Mouse (Mus musculus) hindbrain, embryonic 14.5 days (tissue): ENCODE data around the gene Mmp28. TPM values are rescaled to one million over a fixed set of nuclear protein-coding genes. Genes with fewer than 3 reads are reported as not detected.

Source experiments
- ATAC-seq: fragments of 200-750 bp; cut with Nextera tagmentation; 2 replicates; pipeline ENCODE4 v1.8.0; 2017; ENCODE audit warnings: moderate number of reproducible peaks, mild to moderate bottlenecking, moderate TSS enrichment, moderate library complexity; ENCODE audit not compliant: low FRiP score
- DNase-seq: peaks from one replicate; pipeline ENCODE4 v3.0.0-alpha.2; 2015; ENCODE audit warnings: low spot score
- H3K27ac ChIP-seq: fragments of 300-500 bp; sonication (generic); 2 replicates; pipeline ENCODE4 v1.5.1; 2014; ENCODE audit warnings: mild to moderate bottlenecking, moderate library complexity
- H3K27me3 ChIP-seq: fragments of 300-500 bp; sonication (generic); 2 replicates; pipeline ENCODE4 v1.6.1; 2014; ENCODE audit warnings: mild to moderate bottlenecking, low read length, mixed read lengths; ENCODE audit not compliant: control insufficient read depth, insufficient read depth
- H3K36me3 ChIP-seq: fragments of 300-500 bp; sonication (generic); replicated peaks from 2 replicates; pipeline ENCODE4 v1.6.1; 2014; ENCODE audit not compliant: control insufficient read depth, insufficient read depth
- H3K4me1 ChIP-seq: fragments of 300-500 bp; sonication (generic); replicated peaks from 2 replicates; pipeline ENCODE4 v1.6.1; 2014; ENCODE audit warnings: antibody characterized with exemption, low read length, mixed read lengths; ENCODE audit not compliant: control insufficient read depth, insufficient read depth
- H3K4me2 ChIP-seq: fragments of 300-500 bp; sonication (generic); replicated peaks from 2 replicates; pipeline ENCODE4 v1.6.1; 2014; ENCODE audit warnings: mild to moderate bottlenecking, moderate library complexity
- H3K4me3 ChIP-seq: fragments of 300-500 bp; sonication (generic); replicated peaks from 2 replicates; pipeline ENCODE4 v1.5.1; 2014; ENCODE audit warnings: mild to moderate bottlenecking, low read length
- H3K9ac ChIP-seq: fragments of 300-500 bp; sonication (generic); 2 replicates; pipeline ENCODE4 v1.6.1; 2014
- H3K9me3 ChIP-seq: fragments of 300-500 bp; sonication (generic); 2 replicates; pipeline ENCODE4 v1.6.1; 2016; ENCODE audit warnings: low read length; ENCODE audit not compliant: control insufficient read depth
- WGBS: fragments of 180-500 bp; shearing (Covaris S2); extraction: QIAGEN DNeasy Blood & Tissue Kit; methylation state at CpG from one replicate; pipeline ENCODE4 v1.1.7; 2014; 5-methylcytosine and 5-hydroxymethylcytosine counted together
- polyA plus RNA-seq: library from polyadenylated mRNA; unstranded; fragments of >200 nt; fragmentation: Nextera tagmentation; extraction: Ambion mirVana; gene quantifications from 2 replicates; pipeline ENCODE4 v1.2.1, GENCODE M21; 2014

Mmp28 gene
- polyA plus RNA-seq: 3.9 and 4.2 TPM in 2 replicates

DNA sequence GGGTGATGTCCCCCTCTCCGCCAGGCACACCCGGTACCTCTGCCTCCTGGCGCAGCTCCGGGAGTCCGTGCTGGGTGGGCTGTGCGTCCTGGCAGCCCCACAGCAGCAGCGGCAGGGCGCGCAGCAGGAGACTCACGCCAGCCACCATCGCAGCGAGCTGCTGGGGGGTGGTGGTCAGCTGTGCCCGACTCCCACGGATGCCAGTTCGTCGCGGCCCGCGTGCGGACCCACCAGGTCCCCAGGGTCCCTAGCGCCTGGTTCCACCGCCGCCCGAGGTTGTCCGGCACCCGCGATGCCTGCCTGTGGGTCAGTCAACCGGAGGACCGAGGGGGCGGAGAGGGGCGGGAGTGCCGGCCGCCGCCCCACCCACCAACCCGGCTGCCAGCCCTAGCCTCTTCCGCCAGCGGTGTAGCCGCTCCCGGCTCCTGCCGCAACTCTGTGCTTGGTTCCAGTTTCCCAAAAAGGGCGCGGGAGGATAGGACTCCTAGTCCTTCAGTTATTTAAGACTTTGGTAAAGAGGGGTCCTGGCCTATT is at the start of gene Mmp28:
Gene Mmp28, minus strand, starts transcription at position 361 of the 534 bp plus-strand sequence.
- WGBS: under 1% methylated on average over 37 of the region's 42 CpGs
- H3K9ac ChIP-seq: peak within 1 kb of the TSS; percentile 73
- H3K27me3 ChIP-seq: peaks cover 46% of the 10 kb centered on the region
- H3K4me3 ChIP-seq: peak within 1 kb of the TSS; percentile 62
- peak within 1 kb of the TSS; percentile 97 for H3K4me2 ChIP-seq
- no peaks in the 10 kb centered on the region for H3K9me3 ChIP-seq
- no peaks in the 10 kb centered on the region; the same call in none of the 2 replicates for H3K4me1 ChIP-seq
- H3K27ac ChIP-seq: no peak within 1 kb of the TSS
- ATAC-seq (peak; percentile 53; the same call in 1 of the 2 replicates), DNase-seq (no peak)
- H3K36me3 ChIP-seq: no peaks in the 10 kb centered on the region

DNA sequence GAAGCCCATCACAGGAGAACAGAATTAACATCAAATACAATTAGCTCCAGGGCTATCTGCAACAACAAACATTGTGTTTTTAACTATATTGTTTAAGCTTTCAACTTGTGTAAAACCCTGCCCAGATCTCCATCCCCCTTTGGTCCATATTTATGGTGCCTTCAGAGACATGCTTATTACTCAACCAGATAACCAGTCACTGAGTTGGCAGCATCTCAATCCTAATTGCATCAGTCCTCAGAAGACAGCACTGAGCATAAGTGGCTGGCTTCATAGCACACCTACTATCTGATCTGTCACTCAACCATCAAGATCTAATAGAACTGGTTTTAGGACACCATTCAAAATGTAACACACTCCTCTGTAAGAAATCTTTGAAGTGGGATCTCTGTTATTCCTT is 46.6 kb upstream of the Mmp28 start:
- no peak overlapping the region for H3K9ac ChIP-seq
- ATAC-seq (no peak), DNase-seq (no peak)
- no peaks in the 10 kb centered on the region for H3K4me1 ChIP-seq
- H3K36me3 ChIP-seq: peaks cover 35% of the 10 kb centered on the region
- H3K4me3 ChIP-seq: no peak overlapping the region
- no peak overlapping the region for H3K27ac ChIP-seq
- no peak overlapping the region for H3K4me2 ChIP-seq
- no peaks in the 10 kb centered on the region for H3K27me3 ChIP-seq
- no peaks in the 10 kb centered on the region for H3K9me3 ChIP-seq

- Histone ChIP-seq H3K27ac (no peak overlapping the region), H3K4me3 (no peak overlapping the region), H3K36me3 (peaks cover 82% of the 10 kb centered on the region), H3K27me3 (no peaks in the 10 kb centered on the region), H3K9me3 (no peaks in the 10 kb centered on the region), H3K4me2 (no peak overlapping the region), H3K4me1 (no peaks in the 10 kb centered on the region), H3K9ac (no peak overlapping the region)
- ATAC-seq: no peak
- WGBS: 91% methylated on average over 5 of the region's 5 CpGs
- no peak for DNase-seq
These were observed 41.4 kb upstream of the Mmp28 start for GRCm38 (mm10) chr11:83504308-83504707.

DNA sequence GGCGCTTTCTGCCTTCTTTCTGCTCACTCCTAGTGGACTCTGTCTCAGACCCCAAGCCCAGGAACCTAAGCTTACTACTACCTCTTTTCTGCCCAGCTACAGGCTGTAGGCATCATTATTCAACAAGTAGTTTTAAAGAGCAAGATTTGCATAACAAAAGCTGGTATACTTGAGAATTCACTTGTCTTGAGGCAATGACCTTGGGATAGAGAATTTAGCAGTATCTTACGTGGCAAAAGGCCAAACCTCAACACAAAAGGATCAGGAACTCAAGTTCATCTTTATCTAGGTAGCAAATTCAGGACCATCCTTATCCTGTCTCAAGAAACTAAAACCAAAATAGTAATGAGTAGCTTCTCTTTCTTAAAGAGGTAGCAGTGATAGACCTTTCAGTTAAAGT is 32.7 kb upstream of the Mmp28 start:
- 63% methylated on average over 2 of the region's 2 CpGs for WGBS
- Histone ChIP-seq H3K4me2 (no peak overlapping the region), H3K9me3 (no peaks in the 10 kb centered on the region), H3K36me3 (peaks cover 44% of the 10 kb centered on the region), H3K27me3 (no peaks in the 10 kb centered on the region), H3K9ac (no peak overlapping the region), H3K4me3 (no peak overlapping the region), H3K27ac (no peak overlapping the region), H3K4me1 (no peaks in the 10 kb centered on the region)
- ATAC-seq: no peak
- DNase-seq: no peak

GRCm38 (mm10) chr11:83491488-83491887 is 28.6 kb upstream of the Mmp28 start:
- Histone ChIP-seq H3K9ac (no peak overlapping the region), H3K27ac (no peak overlapping the region), H3K27me3 (no peaks in the 10 kb centered on the region), H3K36me3 (peaks cover 42% of the 10 kb centered on the region), H3K4me2 (no peak overlapping the region), H3K4me1 (no peaks in the 10 kb centered on the region), H3K4me3 (no peak overlapping the region), H3K9me3 (no peaks in the 10 kb centered on the region)
- ATAC-seq (no peak), DNase-seq (no peak)
- WGBS: 94% methylated on average over 4 of the region's 4 CpGs

DNA sequence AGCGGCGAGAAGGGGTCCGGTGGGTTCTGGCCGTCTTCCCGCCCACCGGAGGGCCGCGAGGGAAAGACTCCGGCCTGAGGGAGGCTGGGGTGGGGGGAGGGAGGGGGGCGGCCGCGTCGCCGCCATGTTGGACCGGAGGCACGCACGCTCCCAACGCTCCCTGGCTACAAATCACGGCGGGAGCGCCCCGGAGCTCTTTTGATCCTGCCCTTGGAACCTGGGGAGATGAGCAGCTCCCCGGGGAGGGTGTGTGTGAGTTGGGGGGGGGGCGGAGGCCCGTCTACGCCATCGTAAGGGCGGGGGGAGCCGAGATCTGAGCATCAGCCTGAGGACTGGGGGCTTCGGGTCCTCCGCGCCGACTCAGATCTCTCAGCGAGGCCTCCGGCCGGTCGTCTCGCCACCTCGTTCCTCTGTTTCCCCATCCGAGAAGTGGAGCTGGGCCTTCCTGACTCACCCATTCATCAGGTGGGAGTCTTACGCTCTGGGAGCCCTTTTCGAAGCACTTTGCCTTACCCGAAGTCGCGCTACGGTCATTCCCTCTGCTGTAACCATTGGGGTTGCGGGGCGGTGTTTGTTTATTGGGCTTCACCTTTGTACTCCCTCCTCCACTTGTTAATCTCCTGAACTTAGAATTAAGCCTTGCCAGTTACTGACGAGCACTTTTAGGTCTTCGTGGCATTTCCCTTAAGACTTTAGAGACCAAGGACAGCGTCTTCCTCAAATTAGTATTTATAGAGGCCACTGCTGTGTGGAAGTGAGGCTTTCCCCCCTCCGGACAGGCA is 10.6 kb upstream of the Mmp28 start:
- 1% methylated on average over 43 of the region's 52 CpGs for WGBS
- H3K36me3 ChIP-seq: peaks cover 19% of the 10 kb centered on the region
- H3K27me3 ChIP-seq: no peaks in the 10 kb centered on the region
- H3K9ac ChIP-seq: peak overlapping the region; percentile 83
- peak; percentile 89 for ATAC-seq
- H3K4me1 ChIP-seq: peaks cover 13% of the 10 kb centered on the region
- H3K4me2 ChIP-seq: peak overlapping the region; percentile 98
- H3K4me3 ChIP-seq: peak overlapping the region; percentile 90
- peak overlapping the region; percentile 98 for H3K27ac ChIP-seq
- DNase-seq: no peak
- no peaks in the 10 kb centered on the region for H3K9me3 ChIP-seq

DNA sequence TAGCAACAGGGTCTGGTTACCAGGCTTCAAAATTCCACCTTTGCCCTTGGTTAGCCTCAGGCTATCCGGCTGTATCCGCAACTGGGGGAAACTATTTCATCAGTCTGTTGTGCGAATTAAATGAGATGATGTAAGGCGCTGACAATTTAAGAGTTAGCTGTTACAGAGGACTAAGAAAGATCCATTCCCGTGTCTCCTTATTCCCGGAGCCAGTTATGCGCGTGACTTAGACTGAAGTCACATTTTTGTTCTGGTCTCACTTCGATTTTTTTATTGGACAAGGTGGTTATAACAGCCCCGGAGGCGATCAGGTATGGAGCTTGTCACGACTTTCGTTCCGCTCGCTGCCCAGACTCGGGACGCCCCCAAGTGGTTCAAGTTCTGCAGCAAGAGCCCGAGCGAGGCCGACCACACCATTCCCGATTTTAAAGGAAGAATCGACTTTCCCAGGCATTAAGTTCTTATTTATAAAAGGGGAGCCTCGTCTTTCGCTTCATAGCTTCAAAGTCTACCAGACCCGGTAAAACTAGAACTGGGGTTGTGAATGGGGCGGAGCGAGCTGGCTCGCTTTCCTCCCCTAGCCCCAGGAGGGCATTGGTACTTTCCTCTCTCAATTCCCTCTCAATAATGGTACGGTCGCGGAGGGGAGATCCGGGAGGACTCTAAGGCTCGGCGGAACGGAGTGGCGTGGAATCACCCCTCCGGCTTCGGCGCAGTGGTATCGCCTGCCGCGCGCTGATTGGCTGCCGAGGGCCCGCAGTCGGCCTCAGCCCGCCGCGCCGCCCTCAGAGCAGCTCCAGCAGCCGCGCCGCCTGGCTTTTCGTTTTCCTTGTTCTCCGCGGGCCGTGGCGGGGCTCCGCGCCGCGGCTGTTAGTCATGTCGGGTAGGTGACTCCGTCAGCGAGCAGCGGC is 9.7 kb upstream of the Mmp28 start, which contains the start of gene Taf15:
Gene Taf15, plus strand, starts transcription at position 763 of the 911 bp plus-strand sequence.
- DNase-seq (peak; percentile 99), ATAC-seq (peak; percentile 98)
- H3K4me1 ChIP-seq: peaks cover 13% of the 10 kb centered on the region
- peak within 1 kb of the TSS; percentile 83 for H3K9ac ChIP-seq
- H3K36me3 ChIP-seq: peaks cover 13% of the 10 kb centered on the region
- under 1% methylated on average over 66 of the region's 66 CpGs for WGBS
- no peaks in the 10 kb centered on the region for H3K9me3 ChIP-seq
- peak within 1 kb of the TSS; percentile 90 for H3K4me3 ChIP-seq
- H3K4me2 ChIP-seq: peak within 1 kb of the TSS; percentile 98
- peak within 1 kb of the TSS; percentile 98 for H3K27ac ChIP-seq
- H3K27me3 ChIP-seq: no peaks in the 10 kb centered on the region

- H3K4me3 ChIP-seq: peak overlapping the region; percentile 90; the same call in 1 of the 2 replicates
- H3K4me2 ChIP-seq: peak overlapping the region; percentile 58
- H3K27me3 ChIP-seq: no peaks in the 10 kb centered on the region
- no peaks in the 10 kb centered on the region for H3K9me3 ChIP-seq
- H3K27ac ChIP-seq: no peak overlapping the region
- peaks cover 13% of the 10 kb centered on the region for H3K4me1 ChIP-seq
- no peak overlapping the region for H3K9ac ChIP-seq
- ATAC-seq (no peak), DNase-seq (no peak)
- WGBS: 94% methylated on average over 2 of the region's 2 CpGs
- H3K36me3 ChIP-seq: peaks cover 10% of the 10 kb centered on the region
These were observed 8.9 kb upstream of the Mmp28 start for GRCm38 (mm10) chr11:83471766-83472165.

- ATAC-seq (no peak), DNase-seq (no peak)
- WGBS: 87% methylated on average over 3 of the region's 3 CpGs
- H3K4me1 ChIP-seq: peaks cover under 1% of the 10 kb centered on the region
- no peaks in the 10 kb centered on the region for H3K36me3 ChIP-seq
- no peak overlapping the region for H3K27ac ChIP-seq
- peaks cover 17% of the 10 kb centered on the region for H3K27me3 ChIP-seq
- H3K4me2 ChIP-seq: no peak overlapping the region
- H3K9me3 ChIP-seq: no peaks in the 10 kb centered on the region
- H3K4me3 ChIP-seq: no peak overlapping the region
- H3K9ac ChIP-seq: no peak overlapping the region
These were observed 5.9 kb upstream of the Mmp28 start for GRCm38 (mm10) chr11:83468765-83469164.
